Mouse (Mus musculus) limb, embryonic 11.5 days (tissue): Measurements from ENCODE around the gene C1qb. TPM values are rescaled to one million over a fixed set of nuclear protein-coding genes. Genes with fewer than 3 reads are reported as not detected.

Experiments used
- polyA plus RNA-seq: library from polyadenylated mRNA; unstranded; fragments of >200 nt; fragmentation: Nextera tagmentation; extraction: Ambion mirVana; gene quantifications from 2 replicates; pipeline ENCODE4 v1.2.1, GENCODE M21; 2014

Gene C1qb
- polyA plus RNA-seq, 1 experiment from 2014 or later = 16.4 TPM

Other genes with a start within 250 kb of the C1qb start
- gene Ephb2, start 50.2 kb downstream of the C1qb start, polyA plus RNA-seq = 12.5 and 16.2 TPM in 2 replicates
- 6.3 and 9.3 TPM in 2 replicates for gene C1qc, start 6.9 kb upstream of the C1qb start, polyA plus RNA-seq
- gene C1qa, start 12.6 kb upstream of the C1qb start, polyA plus RNA-seq = 8.5 and 8.6 TPM in 2 replicates
- gene Epha8, start 70.6 kb upstream of the C1qb start, polyA plus RNA-seq = 0.09 and 0.23 TPM in 2 replicates
- 5.1 and 6.0 TPM in 2 replicates for gene Zbtb40, start 162.6 kb upstream of the C1qb start, polyA plus RNA-seq